Mouse (Mus musculus) kidney, postnatal 0 days (tissue): ENCODE measurements at regions not wholly inside any gene's neighbourhood (a gene's known extent, or its start where the extent isn't known, plus 50 kb on each side); places are given as distances from the start of the nearest gene placed in this dataset.

Experiments
- ATAC-seq: fragments of 200-750 bp; cut with Nextera tagmentation; replicated peaks from 2 replicates; pipeline ENCODE4 v1.8.0; 2017; ENCODE audit warnings: low read depth, moderate number of reproducible peaks, moderate TSS enrichment, moderate library complexity; ENCODE audit not compliant: low FRiP score
- DNase-seq: peaks from one replicate; pipeline ENCODE4 v3.0.0-alpha.2; 2016; ENCODE audit warnings: low spot score
- H3K27ac ChIP-seq: fragments of 300-500 bp; sonication (generic); 2 replicates; pipeline ENCODE4 v1.5.1; 2014; ENCODE audit warnings: mild to moderate bottlenecking
- H3K27me3 ChIP-seq: fragments of 300-500 bp; sonication (generic); 2 replicates; pipeline ENCODE4 v1.6.1; 2014; ENCODE audit warnings: low read length, mixed read lengths; ENCODE audit not compliant: insufficient read depth
- H3K36me3 ChIP-seq: fragments of 300-500 bp; sonication (generic); 2 replicates; pipeline ENCODE4 v1.6.1; 2014; ENCODE audit warnings: low read length, mixed read lengths; ENCODE audit not compliant: insufficient read depth
- H3K4me1 ChIP-seq: fragments of 300-500 bp; sonication (generic); replicated peaks from 2 replicates; pipeline ENCODE4 v1.6.1; 2014; ENCODE audit warnings: antibody characterized with exemption, low read length, mixed read lengths; ENCODE audit not compliant: insufficient read depth
- H3K4me2 ChIP-seq: fragments of 300-500 bp; sonication (generic); 2 replicates; pipeline ENCODE4 v1.6.1; 2014; ENCODE audit warnings: mild to moderate bottlenecking, low read length, moderate library complexity, mixed read lengths
- H3K4me3 ChIP-seq: fragments of 300-500 bp; sonication (generic); replicated peaks from 2 replicates; pipeline ENCODE4 v1.5.1; 2014; ENCODE audit warnings: low read depth, low read length
- H3K9ac ChIP-seq: fragments of 300-500 bp; sonication (generic); 2 replicates; pipeline ENCODE4 v1.6.1; 2014; ENCODE audit warnings: low read depth, low read length
- H3K9me3 ChIP-seq: fragments of 300-500 bp; sonication (generic); replicated peaks from 2 replicates; pipeline ENCODE4 v1.6.1; 2016; ENCODE audit warnings: low read length, inconsistent platforms, mixed read lengths
- CTCF ChIP-seq: IDR thresholded peaks from 2 replicates; pipeline ENCODE4 v1.5.1; 2016; ENCODE audit warnings: antibody characterized with exemption, low read depth, mild to moderate bottlenecking, moderate library complexity
- WGBS: fragments of 180-500 bp; shearing (Covaris S2); extraction: QIAGEN DNeasy Blood & Tissue Kit; methylation state at CpG from one replicate; pipeline ENCODE4 v1.1.7; 2014; 5-methylcytosine and 5-hydroxymethylcytosine counted together

DNA sequence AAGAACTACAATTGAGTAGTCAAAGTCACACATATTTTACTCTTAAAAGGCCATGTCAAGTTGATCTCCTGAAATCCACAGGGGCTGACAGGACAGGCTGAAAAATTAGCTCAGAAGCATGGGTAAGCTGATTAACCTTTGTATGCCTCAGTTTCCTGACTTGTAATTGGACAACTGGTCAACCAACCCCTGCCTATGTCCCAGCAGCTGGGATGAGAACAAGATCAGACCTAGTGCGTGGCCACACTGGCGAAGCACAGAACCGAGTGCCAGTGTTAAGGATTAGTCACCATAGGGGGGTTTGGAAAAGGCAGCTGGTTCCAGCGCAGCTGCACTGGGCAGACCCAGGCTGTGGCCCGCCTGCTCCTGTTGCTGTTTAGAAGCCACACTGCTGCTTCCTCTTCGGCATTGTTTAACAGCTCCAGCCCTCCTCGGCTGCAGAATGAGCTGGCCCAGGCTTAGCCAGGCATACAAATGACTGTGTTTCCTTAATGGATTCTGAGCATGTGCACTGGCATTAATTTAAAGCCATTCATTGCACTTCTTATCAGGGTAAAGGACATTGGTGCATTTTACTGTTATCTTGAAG, 120.1 kb upstream of the Dock1 start:
- H3K27me3 ChIP-seq = no peaks in the 10 kb centered on the region
- no peak for TF ChIP-seq CTCF
- no peak overlapping the region for H3K4me2 ChIP-seq
- no peak; the same call in 1 of the 2 replicates for ATAC-seq
- no peak overlapping the region for H3K9ac ChIP-seq
- 0 out of 2 replicates have a peak, but pooled peaks cover 6% of the 10 kb centered on the region for H3K4me1 ChIP-seq
- H3K9me3 ChIP-seq = no peaks in the 10 kb centered on the region
- peak; percentile 28 for DNase-seq
- WGBS = 53% methylated on average over 7 of the region's 7 CpGs
- H3K4me3 ChIP-seq = no peak overlapping the region
- H3K27ac ChIP-seq = no peak overlapping the region
- H3K36me3 ChIP-seq = no peaks in the 10 kb centered on the region

GRCm38 (mm10) chr7:134552051-134552451, 118.4 kb upstream of the Dock1 start:
- peak; percentile 28 for DNase-seq
- Histone ChIP-seq H3K27me3 (no peaks in the 10 kb centered on the region), H3K4me2 (no peak overlapping the region), H3K36me3 (no peaks in the 10 kb centered on the region), H3K9ac (no peak overlapping the region), H3K4me1 (0 out of 2 replicates have a peak, but pooled peaks cover 6% of the 10 kb centered on the region), H3K4me3 (no peak overlapping the region), H3K27ac (no peak overlapping the region), H3K9me3 (no peaks in the 10 kb centered on the region)
- no peak for TF ChIP-seq CTCF
- no peak; the same call in 1 of the 2 replicates for ATAC-seq
- 59% methylated on average over 6 of the region's 6 CpGs for WGBS

DNA sequence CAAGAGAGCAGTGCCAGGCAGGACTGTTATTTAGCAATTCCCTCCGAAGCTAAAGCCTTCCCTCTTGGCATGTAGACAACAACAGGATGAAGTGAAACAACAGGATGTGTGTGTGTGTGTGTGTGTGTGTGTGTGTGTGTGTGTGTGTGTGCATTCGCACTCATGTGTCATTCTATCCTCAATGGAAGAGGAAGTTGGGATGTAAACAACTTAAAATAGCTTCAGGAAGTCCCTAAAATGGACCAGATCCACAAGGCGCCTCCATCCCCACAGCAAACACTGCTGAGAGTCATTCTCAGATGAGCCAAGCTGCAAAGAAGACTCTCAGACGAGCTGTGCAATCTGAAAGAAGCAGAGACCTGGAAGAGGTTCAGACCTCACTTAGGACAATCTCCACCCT, 114.4 kb upstream of the Dock1 start:
- no peaks in the 10 kb centered on the region for H3K27me3 ChIP-seq
- no peak overlapping the region for H3K27ac ChIP-seq
- no peaks in the 10 kb centered on the region for H3K36me3 ChIP-seq
- no peak overlapping the region for H3K4me2 ChIP-seq
- H3K9ac ChIP-seq = no peak overlapping the region
- ATAC-seq (no peak), DNase-seq (peak; percentile 4)
- no peak for TF ChIP-seq CTCF
- no peaks in the 10 kb centered on the region for H3K9me3 ChIP-seq
- 0 out of 2 replicates have a peak, but pooled peaks cover 4% of the 10 kb centered on the region for H3K4me1 ChIP-seq
- WGBS = 59% methylated on average over 4 of the region's 4 CpGs
- H3K4me3 ChIP-seq = no peak overlapping the region

GRCm38 (mm10) chr7:134566322-134566721, 104.1 kb upstream of the Dock1 start:
- ATAC-seq = no peak
- DNase-seq = peak; percentile 75
- peak; percentile 84 for TF ChIP-seq CTCF
- H3K36me3 ChIP-seq = no peaks in the 10 kb centered on the region
- H3K4me3 ChIP-seq = no peak overlapping the region
- H3K9me3 ChIP-seq = no peaks in the 10 kb centered on the region
- no peak overlapping the region for H3K4me2 ChIP-seq
- H3K9ac ChIP-seq = no peak overlapping the region
- no peaks in the 10 kb centered on the region for H3K27me3 ChIP-seq
- no peak overlapping the region for H3K27ac ChIP-seq
- no peaks in the 10 kb centered on the region for H3K4me1 ChIP-seq
- 60% methylated on average over 5 of the region's 5 CpGs for WGBS

DNA sequence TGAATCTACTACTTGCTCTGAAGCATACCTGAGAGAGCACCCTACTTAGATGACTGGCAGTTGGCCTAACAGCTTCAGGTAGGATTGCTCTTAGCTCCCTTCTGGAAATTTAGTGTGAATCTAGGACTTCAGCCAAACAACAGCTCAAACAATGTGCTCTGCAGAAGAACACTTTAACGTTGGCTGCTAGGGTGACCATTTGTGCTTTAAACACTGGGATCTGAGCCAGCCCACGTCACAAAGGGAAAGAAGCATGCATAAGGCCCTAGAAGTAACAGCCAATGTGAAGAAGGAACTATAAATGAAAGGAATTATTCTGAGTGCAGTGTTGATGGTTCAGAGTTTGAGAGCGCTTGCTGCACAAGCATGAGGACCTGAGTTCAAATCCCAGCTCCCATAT, 101.2 kb upstream of the Dock1 start:
- Histone ChIP-seq H3K27ac (no peak overlapping the region), H3K4me2 (no peak overlapping the region), H3K27me3 (no peaks in the 10 kb centered on the region), H3K9me3 (no peaks in the 10 kb centered on the region), H3K4me3 (no peak overlapping the region), H3K4me1 (no peaks in the 10 kb centered on the region), H3K36me3 (no peaks in the 10 kb centered on the region), H3K9ac (no peak overlapping the region)
- no peak for TF ChIP-seq CTCF
- ATAC-seq (no peak), DNase-seq (no peak)
- 66% methylated on average over 3 of the region's 3 CpGs for WGBS

GRCm38 (mm10) chr7:134570176-134570810, 100.2 kb upstream of the Dock1 start:
- no peak for TF ChIP-seq CTCF
- H3K9me3 ChIP-seq = no peaks in the 10 kb centered on the region
- no peaks in the 10 kb centered on the region for H3K4me1 ChIP-seq
- peak; percentile 63 for DNase-seq
- no peaks in the 10 kb centered on the region for H3K36me3 ChIP-seq
- WGBS = 69% methylated on average over 5 of the region's 5 CpGs
- ATAC-seq = no peak
- H3K27ac ChIP-seq = no peak overlapping the region
- H3K4me3 ChIP-seq = no peak overlapping the region
- H3K4me2 ChIP-seq = no peak overlapping the region
- H3K27me3 ChIP-seq = no peaks in the 10 kb centered on the region
- no peak overlapping the region for H3K9ac ChIP-seq
